Mouse (Mus musculus): ENCODE results near the gene Prr14l. TPM values are rescaled to one million over a fixed set of nuclear protein-coding genes. Genes with fewer than 3 reads are reported as not detected.

Gene Prr14l
- polyA plus RNA-seq (2015; fragmentation: Nextera tagmentation; extraction: Ambion mirVana) = 8.7 and 14.7 TPM in 2 replicates

- ATAC-seq = peak; percentile 95
- H3K27me3 ChIP-seq (ENCODE audit: control insufficient read depth, insufficient read depth, low read depth, low read length) = no peaks in the 10 kb centered on the region
- peak within 1 kb of the TSS; percentile 74 for H3K4me2 ChIP-seq (ENCODE audit: low read length)
- H3K9me3 ChIP-seq (replicated peaks; ENCODE audit: control insufficient read depth, low read length, poor library complexity, severe bottlenecking) = no peaks in the 10 kb centered on the region
- H3K36me3 ChIP-seq (ENCODE audit: control insufficient read depth, insufficient read depth, low read length) = no peaks in the 10 kb centered on the region
- peak within 1 kb of the TSS; percentile 74 for H3K9ac ChIP-seq (ENCODE audit: low read depth, low read length)
- peaks cover 32% of the 10 kb centered on the region for H3K4me1 ChIP-seq (ENCODE audit: control insufficient read depth, insufficient read depth, low read length)
- H3K4me3 ChIP-seq (ENCODE audit: low read depth, low read length) = peak within 1 kb of the TSS; percentile 54
- WGBS = under 1% methylated on average over 46 of the region's 51 CpGs
- H3K27ac ChIP-seq (ENCODE audit: low read length) = peak within 1 kb of the TSS; percentile 76
These were observed at the start of gene Prr14l for GRCm38 (mm10) chr5:32853731-32854507. Gene Prr14l (minus strand): TSS chr5:32854256.

- H3K4me2 ChIP-seq (ENCODE audit: low read length) = no peak overlapping the region
- no peaks in the 10 kb centered on the region for H3K4me1 ChIP-seq (ENCODE audit: control insufficient read depth, insufficient read depth, low read length)
- no peak overlapping the region for H3K4me3 ChIP-seq (ENCODE audit: low read depth, low read length)
- 80% methylated on average over 3 of the region's 3 CpGs for WGBS
- peaks cover 38% of the 10 kb centered on the region for H3K36me3 ChIP-seq (ENCODE audit: control insufficient read depth, insufficient read depth, low read length)
- no peak for ATAC-seq
- H3K9ac ChIP-seq (ENCODE audit: low read depth, low read length) = no peak overlapping the region
- H3K27me3 ChIP-seq (ENCODE audit: control insufficient read depth, insufficient read depth, low read depth, low read length) = no peaks in the 10 kb centered on the region
- H3K27ac ChIP-seq (ENCODE audit: low read length) = no peak overlapping the region
- no peaks in the 10 kb centered on the region for H3K9me3 ChIP-seq (replicated peaks; ENCODE audit: control insufficient read depth, low read length, poor library complexity, severe bottlenecking)
These were observed 32.7 kb upstream of the Prr14l start for GRCm38 (mm10) chr5:32886739-32887138.

- Histone ChIP-seq H3K4me2 (ENCODE audit: low read length) (no peak overlapping the region), H3K27ac (ENCODE audit: low read length) (no peak overlapping the region), H3K4me1 (ENCODE audit: control insufficient read depth, insufficient read depth, low read length) (no peaks in the 10 kb centered on the region), H3K4me3 (ENCODE audit: low read depth, low read length) (no peak overlapping the region), H3K9me3 (replicated peaks; ENCODE audit: control insufficient read depth, low read length, poor library complexity, severe bottlenecking) (no peaks in the 10 kb centered on the region), H3K27me3 (ENCODE audit: control insufficient read depth, insufficient read depth, low read depth, low read length) (no peaks in the 10 kb centered on the region), H3K36me3 (ENCODE audit: control insufficient read depth, insufficient read depth, low read length) (peaks cover 11% of the 10 kb centered on the region), H3K9ac (ENCODE audit: low read depth, low read length) (no peak overlapping the region)
- WGBS = 97% methylated on average over 5 of the region's 5 CpGs
- no peak for ATAC-seq
These were observed 18.3 kb upstream of the Prr14l start for GRCm38 (mm10) chr5:32872346-32872745.

- 97% methylated on average over 5 of the region's 5 CpGs for WGBS
These were observed 15.5 kb upstream of the Prr14l start for GRCm38 (mm10) chr5:32869389-32870024.

GRCm38 (mm10) chr5:32863253-32864228 is 9.5 kb upstream of the Prr14l start, which contains the start of gene Depdc5:
Gene Depdc5 (plus strand): TSS chr5:32863701.
- peaks cover 8% of the 10 kb centered on the region for H3K4me1 ChIP-seq (ENCODE audit: control insufficient read depth, insufficient read depth, low read length)
- H3K27me3 ChIP-seq (ENCODE audit: control insufficient read depth, insufficient read depth, low read depth, low read length) = no peaks in the 10 kb centered on the region
- WGBS = under 1% methylated on average over 56 of the region's 64 CpGs
- ATAC-seq = peak; percentile 99
- no peaks in the 10 kb centered on the region for H3K9me3 ChIP-seq (replicated peaks; ENCODE audit: control insufficient read depth, low read length, poor library complexity, severe bottlenecking)
- peak within 1 kb of the TSS; percentile 72 for H3K4me3 ChIP-seq (ENCODE audit: low read depth, low read length)
- H3K27ac ChIP-seq (ENCODE audit: low read length) = peak within 1 kb of the TSS; percentile 78
- no peaks in the 10 kb centered on the region for H3K36me3 ChIP-seq (ENCODE audit: control insufficient read depth, insufficient read depth, low read length)
- H3K4me2 ChIP-seq (ENCODE audit: low read length) = peak within 1 kb of the TSS; percentile 73
- H3K9ac ChIP-seq (ENCODE audit: low read depth, low read length) = peak within 1 kb of the TSS; percentile 78

More at GRCm38 (mm10) chr5:32869389-32870024, 15.5 kb upstream of the Prr14l start:
- no peak for ATAC-seq
- Histone ChIP-seq H3K4me2 (ENCODE audit: low read length) (no peak overlapping the region), H3K36me3 (ENCODE audit: control insufficient read depth, insufficient read depth, low read length) (peaks cover 11% of the 10 kb centered on the region), H3K27ac (ENCODE audit: low read length) (no peak overlapping the region), H3K9me3 (replicated peaks; ENCODE audit: control insufficient read depth, low read length, poor library complexity, severe bottlenecking) (no peaks in the 10 kb centered on the region), H3K4me3 (ENCODE audit: low read depth, low read length) (no peak overlapping the region), H3K27me3 (ENCODE audit: control insufficient read depth, insufficient read depth, low read depth, low read length) (no peaks in the 10 kb centered on the region), H3K4me1 (ENCODE audit: control insufficient read depth, insufficient read depth, low read length) (peaks cover 2% of the 10 kb centered on the region), H3K9ac (ENCODE audit: low read depth, low read length) (no peak overlapping the region)

- H3K9me3 ChIP-seq (replicated peaks; ENCODE audit: control insufficient read depth, low read length, poor library complexity, severe bottlenecking) = no peaks in the 10 kb centered on the region
- ATAC-seq = no peak
- H3K4me1 ChIP-seq (ENCODE audit: control insufficient read depth, insufficient read depth, low read length) = peaks cover 8% of the 10 kb centered on the region
- H3K27me3 ChIP-seq (ENCODE audit: control insufficient read depth, insufficient read depth, low read depth, low read length) = no peaks in the 10 kb centered on the region
- H3K27ac ChIP-seq (ENCODE audit: low read length) = no peak overlapping the region
- H3K36me3 ChIP-seq (ENCODE audit: control insufficient read depth, insufficient read depth, low read length) = no peaks in the 10 kb centered on the region
- H3K4me2 ChIP-seq (ENCODE audit: low read length) = no peak overlapping the region; the same call in 1 of the 2 replicates
- H3K9ac ChIP-seq (ENCODE audit: low read depth, low read length) = no peak overlapping the region
- no peak overlapping the region for H3K4me3 ChIP-seq (ENCODE audit: low read depth, low read length)
- WGBS = 73% methylated on average over 6 of the region's 6 CpGs
These were observed 8.5 kb upstream of the Prr14l start for GRCm38 (mm10) chr5:32862469-32863132.

GRCm38 (mm10) chr5:32861082-32861481 is 7.0 kb upstream of the Prr14l start:
- no peak for ATAC-seq
- no peak overlapping the region for H3K27ac ChIP-seq (ENCODE audit: low read length)
- H3K4me1 ChIP-seq (ENCODE audit: control insufficient read depth, insufficient read depth, low read length) = peaks cover 11% of the 10 kb centered on the region
- no peak overlapping the region for H3K4me2 ChIP-seq (ENCODE audit: low read length)
- no peaks in the 10 kb centered on the region for H3K27me3 ChIP-seq (ENCODE audit: control insufficient read depth, insufficient read depth, low read depth, low read length)
- H3K9me3 ChIP-seq (replicated peaks; ENCODE audit: control insufficient read depth, low read length, poor library complexity, severe bottlenecking) = no peaks in the 10 kb centered on the region
- H3K36me3 ChIP-seq (ENCODE audit: control insufficient read depth, insufficient read depth, low read length) = no peaks in the 10 kb centered on the region
- 93% methylated on average over 1 of the region's 1 CpGs for WGBS
- no peak overlapping the region for H3K4me3 ChIP-seq (ENCODE audit: low read depth, low read length)
- H3K9ac ChIP-seq (ENCODE audit: low read depth, low read length) = no peak overlapping the region

GRCm38 (mm10) chr5:32857781-32858220 is 3.7 kb upstream of the Prr14l start:
- Histone ChIP-seq H3K27me3 (ENCODE audit: control insufficient read depth, insufficient read depth, low read depth, low read length) (no peaks in the 10 kb centered on the region), H3K27ac (ENCODE audit: low read length) (peak overlapping the region; percentile 79), H3K4me3 (ENCODE audit: low read depth, low read length) (peak overlapping the region; percentile 53), H3K4me1 (ENCODE audit: control insufficient read depth, insufficient read depth, low read length) (peaks cover 12% of the 10 kb centered on the region), H3K9me3 (replicated peaks; ENCODE audit: control insufficient read depth, low read length, poor library complexity, severe bottlenecking) (no peaks in the 10 kb centered on the region), H3K9ac (ENCODE audit: low read depth, low read length) (peak overlapping the region; percentile 68), H3K36me3 (ENCODE audit: control insufficient read depth, insufficient read depth, low read length) (no peaks in the 10 kb centered on the region), H3K4me2 (ENCODE audit: low read length) (peak overlapping the region; percentile 56)
- peak; percentile 41; the same call in 1 of the 2 replicates for ATAC-seq
- 2% methylated on average over 6 of the region's 6 CpGs for WGBS
